Mouse (Mus musculus): Measurements from ENCODE around the gene Gemin6.
"Not testable (repeated sequence)": the region's sequence is repeated elsewhere in the genome, so short reads cannot be mapped to it uniquely, and the experiment has no call there.

Gemin6 gene

GRCm38 (mm10) chr17:80234376-80234775 is 10.1 kb downstream of the Gemin6 start:
- DNase-seq (ENCODE audit: low spot score in 2 of 2) = no peak

DNA sequence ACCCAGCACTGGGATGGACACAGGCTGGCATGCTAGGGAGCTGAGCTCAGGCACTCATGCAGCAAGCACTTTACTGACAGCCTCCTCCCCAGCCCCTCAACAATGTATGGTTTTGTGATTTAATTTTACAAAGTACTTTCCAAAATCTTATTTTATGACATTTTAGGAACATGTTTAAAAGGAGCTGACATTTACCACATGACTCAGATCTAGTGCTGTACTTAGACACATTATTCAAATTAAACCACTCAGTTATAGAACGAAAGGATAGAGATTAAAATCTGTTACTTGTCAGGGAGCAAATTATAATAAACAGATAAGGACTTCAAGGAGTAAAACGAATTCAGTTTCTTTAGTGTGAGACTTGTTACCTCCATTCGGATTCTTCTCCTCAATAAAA is 11.2 kb downstream of the Gemin6 start:
- peak in 1 of 2 experiments; percentile 26 for DNase-seq (ENCODE audit: low spot score in 2 of 2)

DNA sequence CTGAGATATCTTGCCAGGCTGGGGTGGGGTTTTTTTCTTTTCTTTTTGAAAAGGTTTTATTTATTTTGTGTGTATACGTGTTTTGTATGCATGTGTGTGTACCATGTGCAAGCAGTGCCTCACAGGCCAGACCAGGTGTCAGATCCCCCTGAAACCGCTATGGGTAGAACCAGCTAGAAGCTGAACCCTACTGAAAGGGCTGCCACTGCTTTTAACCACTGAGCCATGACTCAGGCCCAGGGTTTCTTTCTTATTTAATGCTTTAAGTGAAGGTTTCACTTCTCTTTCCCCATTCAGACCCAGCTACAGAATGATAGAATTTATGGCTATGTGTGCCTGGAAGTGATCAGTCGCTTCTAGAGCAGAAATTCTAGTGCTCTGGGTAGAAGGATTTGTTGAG is 12.6 kb downstream of the Gemin6 start:
- no peak for DNase-seq (ENCODE audit: low spot score in 2 of 2)

DNA sequence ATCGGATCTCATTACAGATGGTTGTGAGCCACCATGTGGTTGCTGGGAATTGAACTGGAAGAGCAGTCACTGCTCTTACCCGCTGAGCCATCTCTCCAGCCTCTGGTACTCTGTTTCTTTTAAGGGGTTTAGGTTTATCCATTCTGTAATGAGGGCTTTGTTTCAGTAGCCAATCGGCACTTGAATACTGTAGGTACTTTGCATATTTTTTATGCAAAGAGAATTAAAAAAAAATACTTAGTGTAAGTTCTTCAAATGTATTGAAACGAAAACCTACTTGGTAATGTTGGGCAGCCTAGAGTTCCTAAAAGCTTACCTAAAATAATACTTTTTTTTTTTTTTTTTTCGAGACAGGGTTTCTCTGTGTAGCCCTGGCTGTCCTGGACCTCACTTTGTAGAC is 13.2 kb downstream of the Gemin6 start:
- DNase-seq (ENCODE audit: low spot score in 2 of 2) = no peak

GRCm38 (mm10) chr17:80241594-80241993 is 17.4 kb downstream of the Gemin6 start:
- no peak for DNase-seq (ENCODE audit: low spot score in 2 of 2)

DNA sequence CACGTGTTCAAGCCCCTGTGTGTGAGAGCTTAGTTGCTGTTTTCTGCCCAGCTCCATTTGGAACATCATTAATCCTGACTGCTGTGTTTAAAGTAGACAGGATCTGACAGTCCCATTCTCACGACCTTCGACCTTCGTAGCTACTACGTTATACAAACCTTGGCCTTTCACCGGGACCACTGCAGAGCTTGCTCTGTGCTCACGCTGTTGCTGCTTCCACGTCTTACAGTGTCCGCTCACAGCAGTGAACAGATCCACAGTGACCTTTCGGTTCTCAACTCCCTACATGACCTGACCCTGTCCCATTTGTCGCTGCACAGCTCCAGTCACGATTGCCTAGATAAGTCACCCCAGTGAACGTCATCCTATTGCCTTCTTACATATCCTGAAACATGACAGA is 18.9 kb downstream of the Gemin6 start:
- no peak for DNase-seq (ENCODE audit: low spot score in 2 of 2)

DNA sequence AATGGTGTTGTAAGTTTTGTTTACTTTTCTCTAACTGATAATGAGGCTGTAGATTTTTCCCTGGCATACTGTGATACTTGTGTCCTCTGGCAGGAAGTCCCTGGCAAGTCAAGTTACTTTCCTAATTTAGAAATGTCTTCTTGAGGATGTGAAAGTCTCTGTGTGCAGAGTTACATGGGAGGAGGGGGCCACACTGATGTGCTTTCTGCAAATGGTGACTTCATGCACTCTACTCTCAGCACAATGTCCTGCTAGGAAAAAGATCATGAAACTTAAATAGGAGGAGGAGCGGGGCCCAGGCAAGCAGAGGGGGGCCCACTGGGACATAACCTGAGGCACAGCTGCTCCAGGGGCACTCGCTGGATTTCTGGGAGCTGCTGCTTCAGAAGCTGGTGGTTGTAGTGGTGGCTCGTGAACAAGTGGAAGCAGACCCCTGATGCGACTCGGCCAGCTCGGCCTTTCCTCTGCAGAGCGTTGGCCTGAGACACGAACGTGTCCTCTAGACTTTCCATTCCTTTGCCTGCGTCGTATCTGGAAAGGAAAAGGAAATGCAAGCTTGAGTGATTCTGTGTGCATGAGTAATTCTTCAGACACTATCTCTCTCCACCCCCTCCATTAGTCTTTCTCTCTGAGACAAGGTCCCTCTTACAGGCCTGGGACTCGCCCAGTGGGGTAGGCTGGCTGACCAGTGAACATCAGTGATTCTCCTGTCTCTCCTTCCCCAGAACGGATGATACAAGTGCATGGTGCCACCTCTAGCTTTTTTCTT is 28.7 kb downstream of the Gemin6 start:
- no peak for DNase-seq (ENCODE audit: low spot score in 2 of 2)

DNA sequence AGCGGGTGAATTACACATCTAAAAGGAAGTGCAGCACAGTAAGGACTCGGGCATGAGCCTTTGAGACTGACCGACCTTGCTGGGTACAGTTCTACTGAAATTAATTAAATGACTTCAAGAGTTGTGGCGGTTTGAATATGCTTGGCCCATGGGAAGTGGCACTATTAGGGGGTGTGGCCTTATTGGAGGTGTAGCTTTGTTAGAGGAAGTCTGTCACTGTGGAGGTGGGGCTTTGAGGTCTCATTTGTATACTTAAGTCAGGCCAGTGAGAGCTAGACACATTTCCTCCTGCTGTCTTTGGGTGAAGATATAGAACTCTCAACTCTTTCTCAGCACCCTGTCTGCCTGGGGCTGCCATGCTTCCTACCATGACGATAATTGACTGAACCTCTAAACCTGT is 30.2 kb downstream of the Gemin6 start:
- DNase-seq (ENCODE audit: low spot score in 2 of 2) = no peak

DNA sequence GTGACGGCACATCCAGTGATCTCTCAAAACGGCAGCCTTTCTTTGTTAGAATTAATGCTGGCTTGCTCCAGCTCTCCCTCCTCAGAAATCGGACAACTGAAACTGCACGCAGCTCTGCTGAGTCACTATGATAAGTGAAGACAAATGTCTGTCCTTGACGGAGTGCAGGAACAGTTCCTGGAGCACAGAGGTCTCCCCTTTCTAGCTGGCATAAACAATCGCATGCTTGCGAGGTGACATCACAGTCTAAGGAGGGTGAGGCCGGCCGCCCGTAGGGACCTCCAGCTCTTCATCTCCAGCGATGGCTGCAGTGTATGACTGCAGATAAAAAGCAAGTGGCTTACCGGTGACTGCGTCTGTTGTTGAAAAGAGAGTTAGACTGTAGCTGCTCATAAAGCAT is 31.0 kb downstream of the Gemin6 start:
- DNase-seq (ENCODE audit: low spot score in 2 of 2) = no peak

DNA sequence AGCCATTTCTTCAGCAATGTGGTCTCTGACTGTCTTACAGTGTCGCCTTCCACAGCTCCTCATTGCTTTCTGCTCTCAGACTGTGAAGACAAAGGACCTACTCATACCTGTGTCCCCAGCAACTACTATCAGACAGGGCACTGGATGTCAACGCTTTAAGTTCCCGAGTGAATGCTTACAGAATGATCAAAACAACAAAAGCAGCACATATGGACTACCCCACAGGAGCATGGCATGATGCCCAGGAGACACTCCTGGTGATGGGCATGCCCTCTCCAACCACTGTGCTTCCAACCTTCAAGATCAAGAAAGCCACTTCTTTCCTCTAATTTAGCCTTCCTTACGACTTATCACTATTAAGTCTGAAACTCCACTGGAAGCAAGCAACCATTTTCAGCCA is 42.8 kb downstream of the Gemin6 start:
- no peak for DNase-seq (ENCODE audit: low spot score in 2 of 2)

DNA sequence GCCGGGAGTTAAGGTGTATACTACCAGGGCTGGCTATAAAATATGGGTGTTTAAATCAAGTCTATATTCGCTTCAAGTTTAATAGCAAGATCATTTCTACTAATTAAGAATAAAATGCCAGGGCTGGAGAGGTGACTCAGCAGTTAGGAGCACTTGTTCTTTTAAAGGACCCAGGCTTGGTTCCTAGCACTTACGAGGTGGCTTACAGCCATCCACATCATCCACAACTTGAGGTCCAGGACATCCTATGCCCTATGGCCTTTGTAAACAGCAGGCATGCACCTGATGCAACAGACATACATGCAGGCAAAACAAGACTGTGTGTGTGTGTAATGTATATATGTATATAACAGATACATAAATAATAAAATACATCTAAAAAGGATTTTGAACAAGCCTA is 43.9 kb downstream of the Gemin6 start:
- DNase-seq (ENCODE audit: low spot score in 2 of 2) = no peak

GRCm38 (mm10) chr17:80270622-80271021 is 46.4 kb downstream of the Gemin6 start:
- not testable (repeated sequence) for DNase-seq (ENCODE audit: low spot score in 2 of 2)

All from frontal cortex, postnatal 36 days (tissue).